Mouse (Mus musculus) forebrain, postnatal 0 days (tissue): Measurements from ENCODE around the gene Lrrc38. TPM values are rescaled to one million over a fixed set of nuclear protein-coding genes. Genes with fewer than 3 reads are reported as not detected.
A peak's percentile ranks its signal among the peaks of the same experiment; 100 is the strongest.

Source experiments
- ATAC-seq: fragments of 200-750 bp; cut with Nextera tagmentation; 2 replicates; pipeline ENCODE4 v1.8.0; 2017; ENCODE audit warnings: mild to moderate bottlenecking, moderate library complexity
- DNase-seq: peaks from one replicate; pipeline ENCODE4 v3.0.0-alpha.2; 2015
- H3K27ac ChIP-seq: fragments of 300-500 bp; sonication (generic); 2 replicates; pipeline ENCODE4 v1.5.1; 2014; ENCODE audit warnings: low read depth, mild to moderate bottlenecking, antibody characterized with exemption, low read length, moderate library complexity, mixed read lengths
- H3K27me3 ChIP-seq: fragments of 300-500 bp; sonication (generic); 2 replicates; pipeline ENCODE4 v1.6.1; 2014; ENCODE audit warnings: mild to moderate bottlenecking, low read length, mixed read lengths; ENCODE audit not compliant: insufficient read depth
- H3K36me3 ChIP-seq: fragments of 300-500 bp; sonication (generic); 2 replicates; pipeline ENCODE4 v1.6.1; 2014; ENCODE audit warnings: mild to moderate bottlenecking, moderate library complexity; ENCODE audit not compliant: insufficient read depth
- H3K4me1 ChIP-seq: fragments of 300-500 bp; sonication (generic); 2 replicates; pipeline ENCODE4 v1.6.1; 2014; ENCODE audit warnings: antibody characterized with exemption; ENCODE audit not compliant: insufficient read depth
- H3K4me2 ChIP-seq: fragments of 300-500 bp; sonication (generic); 2 replicates; pipeline ENCODE4 v1.6.1; 2014; ENCODE audit warnings: low read depth, mild to moderate bottlenecking, moderate library complexity
- H3K4me3 ChIP-seq: fragments of 300-500 bp; sonication (generic); 2 replicates; pipeline ENCODE4 v1.5.1; 2014; ENCODE audit warnings: low read depth, low read length, mixed read lengths
- H3K9ac ChIP-seq: fragments of 300-500 bp; sonication (generic); 2 replicates; pipeline ENCODE4 v1.6.1; 2014; ENCODE audit warnings: mild to moderate bottlenecking
- H3K9me3 ChIP-seq: fragments of 300-500 bp; sonication (generic); 2 replicates; pipeline ENCODE4 v1.6.1; 2016; ENCODE audit warnings: low read length
- CTCF ChIP-seq: sonication (generic); IDR thresholded peaks from 2 replicates; pipeline ENCODE4 v1.5.1; 2016; ENCODE audit warnings: antibody characterized with exemption, control low read depth, low read depth
- WGBS: fragments of 180-500 bp; shearing (Covaris S2); extraction: QIAGEN DNeasy Blood & Tissue Kit; methylation state at CpG from one replicate; pipeline ENCODE4 v1.1.7; 2014; 5-methylcytosine and 5-hydroxymethylcytosine counted together
- polyA plus RNA-seq: library from polyadenylated mRNA; unstranded; fragments of >200 nt; fragmentation: Nextera tagmentation; extraction: Ambion mirVana; gene quantifications from 2 replicates; pipeline ENCODE4 v1.2.1, GENCODE M21; 2015
- total RNA-seq: library from RNA; depleted of rRNA; stranded (reverse); fragments of >200 nt; gene quantifications from 2 replicates; pipeline ENCODE4 v1.2.3, GENCODE M21; 2014; rRNA removed

Lrrc38 gene
- total RNA-seq (0.08 and 0.29 TPM in 2 replicates), polyA plus RNA-seq (0.35 and 0.43 TPM in 2 replicates)

DNA sequence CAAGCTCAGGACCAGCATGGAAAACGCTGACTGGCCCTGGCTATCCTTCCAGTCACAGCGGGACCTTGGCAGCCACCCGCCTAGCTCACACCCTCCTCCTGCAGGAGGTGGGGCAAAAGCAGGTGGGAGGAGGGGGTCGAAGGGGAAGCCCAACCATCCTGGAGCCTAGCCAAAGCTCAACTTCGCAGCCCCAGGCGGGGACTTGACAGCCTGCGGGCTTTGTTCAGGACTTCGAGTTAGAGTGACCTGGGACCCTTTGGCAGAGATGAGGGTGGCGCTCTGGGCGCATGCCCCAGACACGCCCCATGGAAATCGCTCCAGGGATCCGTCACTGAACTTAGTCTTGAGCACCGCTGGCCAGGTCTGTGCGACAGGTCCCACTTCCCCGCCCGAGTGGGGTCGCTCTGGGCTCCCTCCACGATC lies at the start of gene Lrrc38:
Lrrc38 (plus strand) TSS at position 274 of the 423 bp plus-strand sequence.
- WGBS = under 1% methylated on average over 19 of the region's 19 CpGs
- peak; percentile 53; the same call in 1 of the 2 replicates for ATAC-seq
- Histone ChIP-seq H3K9me3 (no peaks in the 10 kb centered on the region), H3K9ac (peak within 1 kb of the TSS; percentile 51), H3K27me3 (peaks cover 33% of the 10 kb centered on the region), H3K27ac (no peak within 1 kb of the TSS), H3K4me1 (peaks cover 7% of the 10 kb centered on the region; the same call in 1 of the 2 replicates), H3K36me3 (no peaks in the 10 kb centered on the region), H3K4me3 (peak within 1 kb of the TSS; percentile 43), H3K4me2 (peak within 1 kb of the TSS; percentile 94)
- no peak for TF ChIP-seq CTCF
- peak; percentile 24 for DNase-seq

DNA sequence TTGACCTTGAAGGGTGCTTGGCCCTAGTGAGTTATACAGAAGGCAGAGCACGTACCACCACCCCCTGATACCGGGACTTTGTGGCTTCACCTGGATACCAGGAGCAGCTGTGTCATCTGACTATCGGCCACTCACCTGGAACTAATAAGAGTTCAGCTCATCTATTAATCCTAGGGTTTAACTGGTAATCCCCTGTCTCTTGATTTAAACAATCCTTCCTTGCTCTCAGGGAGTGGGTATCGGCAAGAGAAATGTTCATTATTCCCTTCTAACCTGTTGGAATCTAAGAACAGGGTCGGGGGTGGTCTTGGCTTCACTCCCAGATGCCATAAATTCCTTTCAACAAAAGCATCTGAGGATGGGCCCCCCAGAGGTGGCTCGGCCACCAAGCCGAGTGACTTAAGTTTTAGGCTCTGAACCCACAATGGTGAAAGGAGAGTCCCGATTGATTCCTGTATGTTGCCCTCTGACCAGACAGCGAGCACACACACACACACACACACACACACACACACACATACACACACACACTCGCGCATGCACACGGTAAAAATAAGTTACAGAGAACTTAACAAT lies 49.4 kb upstream of the Lrrc38 start:
- DNase-seq (no peak), ATAC-seq (no peak)
- no peak overlapping the region for H3K9ac ChIP-seq
- no peaks in the 10 kb centered on the region for H3K9me3 ChIP-seq
- 18% methylated on average over 12 of the region's 12 CpGs for WGBS
- no peak for TF ChIP-seq CTCF
- H3K4me3 ChIP-seq = no peak overlapping the region
- no peaks in the 10 kb centered on the region for H3K36me3 ChIP-seq
- 0 out of 2 replicates have a peak, but pooled peaks cover 4% of the 10 kb centered on the region for H3K4me1 ChIP-seq
- H3K27me3 ChIP-seq = peaks cover 4% of the 10 kb centered on the region; the same call in 1 of the 2 replicates
- H3K4me2 ChIP-seq = peak overlapping the region; percentile 49; the same call in 1 of the 2 replicates
- no peak overlapping the region for H3K27ac ChIP-seq

- Histone ChIP-seq H3K36me3 (no peaks in the 10 kb centered on the region), H3K9me3 (no peaks in the 10 kb centered on the region), H3K4me2 (no peak overlapping the region), H3K27me3 (peaks cover 4% of the 10 kb centered on the region; the same call in 1 of the 2 replicates), H3K4me1 (0 out of 2 replicates have a peak, but pooled peaks cover 4% of the 10 kb centered on the region), H3K9ac (no peak overlapping the region), H3K4me3 (no peak overlapping the region), H3K27ac (no peak overlapping the region)
- no peak for DNase-seq
- no peak for TF ChIP-seq CTCF
- 82% methylated on average over 5 of the region's 5 CpGs for WGBS
- ATAC-seq = no peak
Measured at GRCm38 (mm10) chr4:143301042-143301441, 48.5 kb upstream of the Lrrc38 start.

DNA sequence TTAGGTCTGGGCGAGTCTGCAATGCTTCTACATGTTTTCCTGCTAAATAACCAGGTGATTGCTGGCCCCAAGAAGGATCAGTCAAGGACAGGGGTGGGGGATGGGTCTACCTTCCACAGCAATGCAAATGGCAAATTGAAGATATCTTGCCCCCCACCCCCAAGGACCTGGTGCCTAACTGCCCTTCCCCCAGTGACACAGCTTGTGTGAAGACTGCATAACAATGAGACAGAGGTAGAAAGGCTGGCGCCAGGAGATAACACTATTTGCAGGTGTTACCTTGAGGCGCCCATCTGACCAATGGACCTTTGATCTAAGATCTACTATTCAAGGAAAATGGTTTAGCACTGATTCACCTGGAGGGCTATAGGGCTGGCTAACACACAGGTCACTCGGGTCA lies 47.7 kb upstream of the Lrrc38 start:
- ATAC-seq (no peak), DNase-seq (no peak)
- H3K27ac ChIP-seq = no peak overlapping the region
- no peak overlapping the region for H3K4me2 ChIP-seq
- 66% methylated on average over 4 of the region's 4 CpGs for WGBS
- peaks cover 4% of the 10 kb centered on the region; the same call in 1 of the 2 replicates for H3K27me3 ChIP-seq
- no peak for TF ChIP-seq CTCF
- H3K4me3 ChIP-seq = no peak overlapping the region
- H3K4me1 ChIP-seq = 0 out of 2 replicates have a peak, but pooled peaks cover 4% of the 10 kb centered on the region
- H3K9ac ChIP-seq = no peak overlapping the region
- no peaks in the 10 kb centered on the region for H3K9me3 ChIP-seq
- H3K36me3 ChIP-seq = no peaks in the 10 kb centered on the region

GRCm38 (mm10) chr4:143302279-143302890 lies 47.2 kb upstream of the Lrrc38 start:
- DNase-seq = no peak

DNA sequence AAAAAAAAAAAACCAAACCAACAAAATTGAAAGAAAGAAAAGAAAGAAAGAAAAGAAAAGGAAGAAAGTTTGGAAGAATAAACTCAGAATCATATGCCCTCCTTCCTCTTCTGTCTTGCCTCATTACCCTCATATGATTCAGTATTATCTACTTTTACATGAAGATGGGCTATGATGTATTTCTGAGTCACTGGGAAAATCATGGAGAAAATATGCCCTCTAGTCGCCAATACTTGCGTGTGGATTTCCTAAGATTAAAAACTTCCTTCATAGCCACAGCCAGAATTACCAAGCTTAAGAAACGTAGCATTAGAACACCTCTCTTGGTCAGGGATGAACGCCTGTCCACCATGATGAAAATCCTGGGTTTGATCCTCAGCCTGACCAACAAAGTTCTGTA lies 44.5 kb upstream of the Lrrc38 start:
- Histone ChIP-seq H3K9ac (no peak overlapping the region), H3K4me3 (no peak overlapping the region), H3K36me3 (no peaks in the 10 kb centered on the region), H3K4me1 (no peaks in the 10 kb centered on the region), H3K27me3 (no peaks in the 10 kb centered on the region), H3K9me3 (no peaks in the 10 kb centered on the region), H3K27ac (no peak overlapping the region), H3K4me2 (no peak overlapping the region)
- DNase-seq = no peak
- ATAC-seq = no peak
- TF ChIP-seq CTCF = no peak
- WGBS = 90% methylated on average over 4 of the region's 4 CpGs

More at GRCm38 (mm10) chr4:143302279-143302890, 47.2 kb upstream of the Lrrc38 start:
- Histone ChIP-seq H3K27me3 (peaks cover 4% of the 10 kb centered on the region; the same call in 1 of the 2 replicates), H3K4me3 (no peak overlapping the region), H3K4me1 (0 out of 2 replicates have a peak, but pooled peaks cover 4% of the 10 kb centered on the region), H3K27ac (no peak overlapping the region), H3K9me3 (no peaks in the 10 kb centered on the region), H3K36me3 (no peaks in the 10 kb centered on the region), H3K4me2 (no peak overlapping the region), H3K9ac (no peak overlapping the region)
- WGBS = 49% methylated on average over 11 of the region's 11 CpGs
- ATAC-seq = no peak
- no peak for TF ChIP-seq CTCF

DNA sequence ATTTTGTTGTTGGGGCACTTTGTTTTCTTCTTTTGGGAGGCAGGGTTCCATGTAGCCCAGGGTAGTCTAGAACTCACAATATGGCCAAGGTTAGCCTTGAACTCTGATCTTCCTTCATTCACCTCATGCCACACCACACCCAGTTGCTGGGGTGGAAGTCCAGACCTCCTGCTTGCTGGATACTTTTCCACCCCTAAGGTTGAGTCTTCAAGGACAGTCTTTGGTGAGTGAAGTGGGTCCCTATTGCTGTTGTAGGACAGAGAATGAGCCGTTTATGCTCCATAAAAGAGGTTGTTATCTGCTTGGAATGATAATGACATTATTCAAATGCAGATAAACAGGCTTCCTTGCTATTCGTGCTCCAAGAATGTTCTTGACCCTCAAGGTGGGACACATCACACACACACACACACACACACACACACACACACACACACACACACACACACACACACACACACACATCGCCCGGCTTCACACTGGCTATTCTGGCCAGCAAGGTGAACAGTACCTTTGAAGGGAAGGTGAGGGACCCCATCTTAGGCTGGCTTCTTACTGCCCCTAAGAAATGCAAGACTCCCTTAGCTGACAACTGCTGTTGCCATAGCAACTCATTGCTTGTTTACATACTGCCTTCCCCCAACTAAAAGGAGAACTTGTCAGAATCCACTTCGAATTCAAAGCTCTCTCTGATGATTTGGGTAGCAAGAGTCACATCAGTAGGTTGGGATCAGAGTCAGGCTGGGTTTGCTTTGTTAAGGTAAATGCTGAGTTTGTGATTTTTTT lies 43.4 kb upstream of the Lrrc38 start:
- Histone ChIP-seq H3K4me1 (no peaks in the 10 kb centered on the region), H3K9ac (no peak overlapping the region), H3K9me3 (no peaks in the 10 kb centered on the region), H3K27ac (no peak overlapping the region), H3K4me2 (no peak overlapping the region), H3K4me3 (no peak overlapping the region), H3K36me3 (no peaks in the 10 kb centered on the region), H3K27me3 (no peaks in the 10 kb centered on the region)
- no peak for TF ChIP-seq CTCF
- DNase-seq = peak; percentile 20
- 56% methylated on average over 5 of the region's 5 CpGs for WGBS
- ATAC-seq = no peak
